Mouse (Mus musculus): ENCODE measurements around the gene Gabrd.
A peak's percentile ranks its signal among the peaks of the same experiment; 100 is the strongest.

Gabrd gene

DNA sequence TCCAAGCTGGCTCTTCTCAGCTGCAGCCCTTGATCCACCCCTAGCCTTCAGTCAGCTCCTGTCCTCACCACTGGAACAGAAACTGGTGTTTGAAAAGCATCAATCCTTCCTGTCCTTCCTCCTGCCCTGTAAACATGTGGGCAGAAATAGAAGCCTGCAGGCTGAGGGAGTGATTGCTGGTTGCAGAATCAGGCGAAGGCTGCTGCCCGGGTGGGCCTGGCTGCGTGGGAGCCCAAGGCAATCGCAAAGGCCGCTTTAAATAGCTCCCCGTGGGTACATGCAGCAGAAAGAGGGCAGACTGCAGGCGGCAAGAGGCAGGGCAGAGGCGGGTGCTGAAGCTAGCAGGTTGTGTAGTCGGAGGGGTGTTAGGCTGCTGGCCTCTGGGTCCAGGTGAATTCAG lies 15.2 kb downstream of the Gabrd start:
- no peak for DNase-seq (ENCODE audit: low spot score)

DNA sequence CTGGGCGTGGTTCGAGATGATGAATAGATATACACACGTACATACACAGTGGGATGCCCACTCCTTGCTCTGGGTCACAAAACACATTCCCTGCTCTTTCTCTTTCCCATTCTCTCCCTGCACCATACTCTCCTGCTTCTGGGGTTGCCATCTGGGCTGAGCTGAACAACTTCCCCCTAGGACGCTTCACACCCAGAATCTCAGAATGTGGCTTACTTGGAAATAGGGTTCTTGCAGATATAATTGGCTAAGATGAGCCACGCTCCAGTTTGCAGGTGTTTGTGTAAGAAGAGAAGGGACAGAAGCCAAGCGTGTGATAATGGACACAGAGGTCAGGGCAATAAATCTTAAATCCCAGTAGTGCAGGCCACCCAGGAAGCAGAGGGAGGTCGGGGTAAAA lies 15.9 kb downstream of the Gabrd start:
- DNase-seq (ENCODE audit: low spot score): no peak

DNA sequence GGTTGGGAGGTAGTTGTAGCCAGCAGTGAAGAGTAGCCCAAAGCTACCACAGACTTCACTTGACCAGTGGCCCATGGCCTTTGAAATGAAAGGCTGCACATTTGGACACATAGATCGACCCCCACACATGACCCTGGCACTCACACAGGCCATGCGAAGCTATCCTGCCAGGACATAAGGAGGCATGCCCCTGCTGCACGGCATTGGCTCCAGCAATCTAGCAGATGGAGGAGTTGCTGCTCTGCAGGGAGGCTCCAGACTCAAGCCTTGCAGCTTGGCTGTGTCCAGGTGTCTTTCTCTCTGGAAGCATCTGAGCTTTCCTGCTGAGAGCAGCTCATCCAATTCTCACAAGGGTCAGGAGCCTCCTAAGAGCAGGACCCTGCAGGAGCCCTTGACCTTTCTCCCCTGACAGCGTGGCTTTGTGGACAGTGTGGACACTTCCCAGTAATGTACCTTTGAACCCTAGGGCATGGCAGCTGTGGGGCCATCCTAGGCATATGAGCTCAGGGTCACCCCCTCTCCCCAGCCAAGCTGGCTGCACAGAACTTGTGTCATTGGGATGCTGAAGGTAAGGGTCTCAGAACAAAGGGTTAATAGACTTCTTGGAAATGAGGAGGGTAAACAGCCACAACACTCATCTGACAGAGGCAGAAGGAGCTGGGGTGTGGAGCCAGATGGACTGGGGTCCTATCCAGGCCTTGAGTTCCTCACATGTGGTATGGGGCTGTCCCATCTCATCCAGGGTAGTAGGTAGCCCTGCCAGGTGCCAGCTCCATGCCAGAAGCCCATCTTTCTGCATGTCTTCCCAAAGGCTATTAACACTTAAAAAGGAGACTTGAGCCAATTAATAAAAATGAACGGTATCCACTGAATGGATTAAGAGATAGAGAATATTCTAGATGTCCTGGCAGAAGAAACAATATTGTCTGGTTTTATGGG lies 25.8 kb downstream of the Gabrd start:
- no peak for DNase-seq (ENCODE audit: low spot score)

DNA sequence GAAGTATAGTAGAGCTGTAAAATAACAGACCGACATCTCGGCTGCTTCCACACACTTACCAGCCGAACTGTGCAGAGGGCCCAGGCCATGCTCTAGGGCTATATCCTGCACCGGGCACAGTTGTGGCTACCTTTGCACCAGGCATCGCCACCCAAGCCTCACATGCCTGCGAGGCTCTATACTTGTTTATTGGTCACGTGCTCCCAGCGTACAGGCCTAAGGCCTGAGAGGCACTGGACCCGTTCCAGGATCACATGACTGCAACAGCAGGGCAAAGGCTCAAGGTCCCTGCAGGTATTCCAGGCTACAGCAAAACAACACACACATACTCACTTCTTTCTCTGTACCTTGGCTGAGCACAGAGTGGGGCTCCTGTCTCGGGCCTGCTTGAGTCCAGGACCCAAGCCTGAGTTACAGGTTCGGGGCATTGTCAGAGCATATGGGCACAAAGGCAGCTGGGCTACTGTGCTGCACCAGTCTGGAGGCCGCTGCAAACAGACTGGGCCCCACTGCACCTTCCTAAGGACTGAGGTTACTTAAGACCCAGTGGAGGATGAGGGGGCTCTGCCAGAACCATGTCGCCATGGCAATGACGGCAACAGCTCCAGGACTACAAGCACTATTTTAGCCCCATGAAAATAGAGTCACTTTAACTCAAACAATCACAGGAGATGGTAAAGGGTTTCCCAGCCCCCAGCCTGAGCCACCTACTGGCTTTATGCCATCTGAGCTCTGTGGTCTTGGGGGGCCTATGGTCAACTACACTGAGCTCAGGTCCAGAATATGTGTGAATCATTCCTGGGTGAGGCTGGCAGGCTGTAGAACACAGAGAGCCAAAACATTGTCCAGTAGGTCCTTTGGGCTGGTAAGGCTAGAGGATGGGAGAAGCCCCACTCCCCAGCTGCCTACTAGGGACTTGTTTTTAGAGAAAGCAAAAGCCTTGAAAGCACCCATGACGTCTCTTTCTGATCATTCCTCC lies 26.9 kb downstream of the Gabrd start:
- DNase-seq (ENCODE audit: low spot score): no peak

DNA sequence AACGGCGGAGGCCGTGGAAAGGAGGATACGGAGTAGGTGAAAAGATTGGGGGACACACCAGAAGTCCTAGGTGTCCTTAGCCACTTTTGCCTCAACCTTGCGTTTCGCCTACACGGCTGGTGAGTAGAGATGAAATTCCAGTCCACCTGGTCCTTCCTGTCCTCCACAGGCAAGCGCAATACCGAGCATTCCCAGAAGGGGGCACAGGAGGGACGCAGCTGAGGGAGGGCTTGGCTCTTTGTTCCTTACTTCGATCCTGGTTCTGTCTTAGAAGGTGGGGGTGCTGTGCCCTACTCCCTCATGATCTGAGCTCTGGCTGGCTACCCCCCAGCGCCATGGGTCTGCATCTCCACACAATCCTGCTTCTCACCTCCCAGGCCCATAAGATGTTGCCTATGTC lies 29.2 kb downstream of the Gabrd start:
- DNase-seq (ENCODE audit: low spot score): peak; percentile 17

DNA sequence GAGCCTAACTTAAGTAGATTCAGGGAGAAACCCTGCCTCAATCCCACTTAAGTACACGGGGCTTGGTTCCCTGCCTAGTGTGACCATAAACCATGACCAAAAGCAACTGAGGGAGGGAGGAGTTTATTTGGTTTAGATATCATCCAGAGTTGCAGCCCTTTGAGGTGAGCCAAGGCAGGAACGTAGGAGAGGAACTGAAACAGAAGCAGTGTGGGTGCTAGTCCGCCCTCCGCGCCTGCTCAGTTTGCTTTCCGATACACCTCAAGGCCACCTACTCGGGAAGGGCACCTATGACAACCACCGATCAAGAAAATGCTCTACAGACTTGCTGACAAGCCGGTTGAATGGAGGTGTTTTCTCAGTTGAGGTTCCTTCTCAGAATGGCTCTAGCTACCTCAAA lies 30.2 kb downstream of the Gabrd start:
- DNase-seq (ENCODE audit: low spot score): no peak

DNA sequence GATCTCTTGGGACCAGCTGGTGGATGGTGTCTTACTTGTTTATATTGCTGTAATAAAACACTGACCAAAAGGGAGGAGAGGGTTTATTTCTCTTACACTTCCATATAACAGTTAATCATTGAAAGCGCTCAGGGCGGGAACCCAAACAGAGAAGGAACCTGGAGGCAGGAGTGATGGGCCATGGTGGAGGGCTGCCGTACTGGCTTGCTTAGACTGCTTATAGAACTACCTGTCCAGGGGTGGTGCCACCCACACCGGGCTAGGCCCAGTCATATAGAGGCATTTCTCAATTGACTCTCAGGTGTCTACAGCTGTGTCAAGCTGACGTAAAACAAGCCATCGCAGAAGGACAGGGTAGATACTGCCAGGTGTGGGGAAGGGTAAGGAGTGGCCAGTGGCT lies 31.1 kb downstream of the Gabrd start:
- no peak for DNase-seq (ENCODE audit: low spot score)

DNA sequence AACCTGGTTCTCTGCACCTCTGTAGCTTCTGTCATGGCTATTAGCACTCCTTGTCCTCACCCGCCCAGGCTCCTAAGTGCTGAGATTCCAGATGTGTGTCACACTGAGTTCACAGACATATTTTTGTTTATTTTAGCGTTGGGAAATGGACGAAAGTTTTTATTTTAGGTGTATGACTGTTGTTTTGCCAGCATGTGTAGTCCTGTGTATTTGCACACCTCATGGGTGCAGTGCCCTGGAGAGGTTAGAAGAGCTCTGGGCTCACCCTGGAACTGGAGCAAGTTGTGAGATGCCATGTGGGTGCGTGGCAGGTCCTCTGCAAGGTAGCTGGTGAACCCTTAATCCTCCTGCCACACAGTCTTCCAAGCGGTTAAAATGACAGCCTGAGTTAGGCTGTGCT lies 35.5 kb downstream of the Gabrd start:
- DNase-seq (ENCODE audit: low spot score): no peak

DNA sequence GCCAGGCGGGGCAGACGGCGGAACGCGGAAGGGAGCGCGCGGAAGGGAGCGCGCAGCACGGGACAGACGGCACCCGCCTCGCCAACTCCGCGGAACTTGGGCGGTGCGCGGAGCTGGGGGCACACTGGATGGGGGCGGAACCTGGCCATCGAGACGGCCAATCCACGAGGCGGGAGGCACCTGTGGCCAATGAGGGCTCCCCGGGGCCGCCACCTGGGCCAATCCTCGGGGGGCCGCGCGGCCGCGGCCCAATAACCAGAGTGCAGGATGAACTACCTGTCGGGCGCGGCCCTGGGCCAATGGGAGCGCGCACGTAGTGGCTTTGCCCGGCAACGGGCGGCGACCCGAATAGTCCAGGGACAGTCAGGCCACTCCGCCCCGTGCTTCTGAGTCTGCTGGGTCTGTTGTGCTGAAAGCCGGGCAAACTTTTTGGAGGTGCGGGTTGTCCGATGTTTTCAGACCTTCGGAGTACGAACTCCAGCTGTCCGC lies 36.6 kb downstream of the Gabrd start, which contains the start of gene Prkcz:
Gene Prkcz, minus strand, starts transcription at position 59 of the 489 bp plus-strand sequence.
- DNase-seq (ENCODE audit: low spot score): peak; percentile 40

DNA sequence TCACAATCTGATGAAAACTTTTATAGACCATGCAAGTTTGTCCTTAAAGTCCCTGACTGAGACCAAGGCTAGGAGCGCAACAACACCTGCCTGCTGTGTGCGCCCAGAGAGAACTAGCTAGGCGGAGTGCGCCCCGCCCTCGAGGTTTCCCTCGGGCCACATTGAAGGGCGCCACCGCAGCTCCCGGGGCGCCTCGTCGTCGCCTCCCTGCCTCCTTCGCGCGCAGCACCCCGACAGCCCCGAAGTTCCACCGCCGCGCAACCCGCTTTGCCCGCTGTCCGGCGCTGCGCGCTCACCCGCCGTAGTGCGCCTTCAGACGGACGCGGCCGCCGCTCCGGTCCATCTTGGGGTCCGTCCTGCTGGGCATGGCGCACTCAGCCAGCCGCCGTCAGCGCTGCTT lies 37.1 kb downstream of the Gabrd start:
- no peak for DNase-seq (ENCODE audit: low spot score)

DNA sequence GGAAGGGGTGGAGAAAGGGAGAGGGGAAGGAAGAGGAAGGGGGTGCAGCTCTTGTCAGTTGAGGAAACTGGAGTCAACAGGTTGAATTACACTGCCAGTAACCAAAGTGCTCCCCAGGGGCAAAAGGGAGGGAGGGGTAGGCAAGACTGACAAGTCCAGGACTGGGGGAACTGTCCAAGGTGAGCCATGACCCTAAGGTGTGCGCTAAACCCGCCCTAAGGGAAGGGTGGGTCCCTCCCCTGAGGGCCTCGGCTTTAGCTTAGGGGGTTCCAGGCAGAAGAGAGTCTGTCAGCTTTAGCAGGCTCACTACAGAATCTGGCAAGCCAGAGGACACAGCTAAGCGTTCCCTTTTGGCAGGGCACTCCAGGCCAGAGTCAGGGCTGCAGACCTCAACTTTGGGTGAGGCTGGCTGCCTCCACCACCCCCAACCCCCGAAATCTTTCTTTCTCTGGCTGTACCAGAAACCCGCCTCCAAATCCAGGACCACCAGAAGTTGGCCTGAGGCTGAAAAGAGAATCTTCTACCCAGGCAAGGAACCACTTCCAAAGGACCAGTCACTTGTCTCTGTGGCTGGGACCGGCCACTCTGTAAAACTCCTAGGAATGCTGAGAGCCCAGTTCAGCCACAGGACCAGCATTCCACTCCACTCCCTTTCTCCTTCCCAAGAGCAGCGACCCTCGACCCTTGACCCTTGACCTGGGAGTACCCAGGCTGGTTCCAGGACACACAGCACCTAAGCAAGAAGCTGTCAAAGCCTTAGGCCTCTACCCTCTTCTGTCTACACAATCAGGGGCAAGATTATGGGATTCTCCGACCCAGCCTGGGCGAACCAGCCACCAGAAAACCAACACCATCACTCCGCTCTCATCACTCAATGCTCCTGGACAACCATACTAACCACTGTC lies 38.1 kb downstream of the Gabrd start:
- no peak for DNase-seq (ENCODE audit: low spot score)

DNA sequence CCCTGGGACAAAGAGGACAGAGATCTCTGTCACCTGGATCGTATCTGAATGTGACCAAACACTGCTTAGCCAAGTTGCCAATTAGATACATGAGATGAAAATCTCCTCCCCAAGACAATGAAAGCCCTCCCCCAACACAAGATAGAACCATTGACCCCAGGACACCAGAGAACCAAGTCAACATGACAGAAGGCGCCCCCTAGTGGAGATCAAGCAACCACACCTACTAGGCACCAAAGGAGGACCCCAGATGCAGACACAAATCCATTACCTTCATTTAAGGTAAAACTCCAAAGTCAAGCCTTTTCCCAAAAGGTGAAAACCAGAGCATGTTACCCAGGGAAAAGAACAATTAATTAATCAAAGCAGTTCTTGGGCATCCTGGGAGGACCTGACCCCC lies 40.3 kb downstream of the Gabrd start:
- DNase-seq (ENCODE audit: low spot score): no peak

DNA sequence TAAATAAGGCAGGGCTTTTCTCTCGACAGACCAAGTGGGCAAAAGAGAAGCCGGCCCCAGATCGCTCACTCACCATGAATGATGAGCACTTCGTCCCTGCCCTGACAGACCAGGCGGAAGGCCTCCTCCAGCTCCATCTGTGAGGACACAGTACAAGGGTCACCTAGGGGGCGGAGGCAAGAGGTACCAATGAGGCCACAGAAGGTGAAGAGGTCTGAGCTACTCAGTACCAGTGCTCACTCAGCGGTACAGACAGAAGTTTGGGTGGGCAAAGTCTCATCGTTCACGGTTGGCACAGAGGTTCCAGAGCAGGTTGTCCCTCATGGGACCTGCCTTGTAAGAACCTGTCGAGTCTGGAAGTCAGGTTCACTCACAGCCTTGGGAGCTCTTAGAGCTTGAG lies 41.6 kb downstream of the Gabrd start:
- DNase-seq (ENCODE audit: low spot score): no peak

DNA sequence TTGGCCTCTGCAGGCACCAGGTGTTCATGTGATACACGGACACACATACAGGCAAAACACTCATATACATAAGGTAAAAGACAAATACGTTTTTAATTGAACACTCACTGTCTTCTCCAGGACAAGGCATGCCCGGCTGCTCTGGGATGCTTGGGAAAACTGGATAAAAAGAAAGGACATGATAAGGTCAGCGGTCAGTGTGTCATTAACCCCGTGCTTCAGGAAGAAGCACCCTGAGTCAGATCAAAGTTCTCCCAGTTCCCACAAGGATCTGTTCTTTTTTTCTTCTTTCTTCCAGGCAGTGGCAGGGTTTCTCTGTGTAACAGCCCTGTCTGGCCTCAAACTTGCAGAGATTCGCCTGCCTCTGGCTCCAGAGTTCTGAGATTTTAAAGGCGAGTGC lies 43.4 kb downstream of the Gabrd start:
- DNase-seq (ENCODE audit: low spot score): no peak

DNA sequence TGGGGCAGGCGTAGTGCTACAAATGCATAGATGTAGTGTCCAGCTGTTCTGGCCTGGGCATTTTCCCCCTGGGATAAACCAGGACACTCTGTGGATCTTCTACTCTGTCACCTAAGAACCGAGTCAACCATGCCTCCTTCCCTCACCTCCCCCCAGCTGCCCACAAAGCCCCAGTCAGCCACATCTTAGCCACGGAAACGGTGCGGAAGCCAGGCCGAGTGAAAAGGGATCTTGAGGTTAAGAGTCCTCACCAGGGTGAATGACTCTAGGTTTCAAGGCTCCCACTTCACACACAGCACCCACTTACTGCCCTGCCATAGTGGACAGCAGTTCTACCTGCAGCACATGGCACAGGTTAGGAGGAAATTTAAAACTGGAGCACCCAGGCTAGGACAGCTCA lies 43.9 kb downstream of the Gabrd start:
- DNase-seq (ENCODE audit: low spot score): no peak

DNA sequence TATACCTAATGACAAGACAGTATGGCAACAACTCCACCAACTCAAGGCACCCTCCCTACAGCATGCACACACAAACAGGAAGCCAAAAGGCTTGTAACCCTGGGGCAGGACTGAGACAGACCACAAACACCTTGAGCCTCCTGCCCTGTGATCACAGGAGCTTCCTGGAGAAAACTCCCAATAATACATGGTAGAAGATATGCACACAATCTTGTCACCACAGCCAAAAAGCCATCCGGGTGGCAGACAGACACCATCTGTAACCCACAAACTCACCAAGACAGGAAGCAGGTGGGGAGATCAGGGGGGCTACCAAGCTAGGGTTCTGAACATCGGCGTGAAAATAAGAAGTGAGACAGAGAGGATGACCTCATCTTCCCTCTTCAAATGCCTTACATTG lies 45.3 kb downstream of the Gabrd start:
- no peak for DNase-seq (ENCODE audit: low spot score)

DNA sequence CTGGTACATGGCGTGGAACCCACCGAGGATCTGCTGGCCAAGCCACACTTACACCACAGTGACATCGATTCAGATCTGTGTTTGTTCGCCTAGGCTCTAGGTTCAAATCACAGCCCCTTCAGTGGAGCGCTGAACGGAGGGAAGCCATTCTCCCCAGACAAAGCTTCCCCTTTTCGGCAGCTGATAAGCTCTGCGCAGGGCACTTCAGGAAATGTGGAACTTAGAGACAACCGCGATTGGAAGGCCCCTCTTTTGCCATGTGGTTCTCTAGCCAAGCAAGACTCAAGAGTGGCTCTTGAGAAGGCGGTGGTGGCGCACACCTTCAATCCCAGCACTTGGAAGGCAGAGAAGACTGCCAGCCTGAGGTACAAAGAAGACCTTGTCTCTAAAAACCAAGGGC lies 51.6 kb downstream of the Gabrd start:
- DNase-seq (ENCODE audit: low spot score): no peak

DNA sequence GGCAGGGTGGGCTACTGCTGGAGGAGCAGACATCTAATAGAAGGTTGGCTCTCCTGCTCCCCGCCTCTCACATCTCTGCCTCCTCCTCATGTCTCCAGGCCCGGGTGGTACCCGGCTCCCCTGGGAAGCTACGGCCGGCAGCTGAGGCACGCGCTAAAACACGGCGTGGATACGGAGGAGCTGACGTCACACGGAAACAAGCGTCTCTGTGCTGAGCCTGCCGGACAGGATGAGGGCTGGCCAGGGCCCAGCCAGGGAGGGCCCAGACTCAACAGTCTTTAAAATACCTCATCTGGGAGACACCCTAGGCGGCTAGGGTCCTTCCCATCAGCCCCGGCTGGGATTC lies 52.3 kb downstream of the Gabrd start:
- DNase-seq (ENCODE audit: low spot score): no peak

DNA sequence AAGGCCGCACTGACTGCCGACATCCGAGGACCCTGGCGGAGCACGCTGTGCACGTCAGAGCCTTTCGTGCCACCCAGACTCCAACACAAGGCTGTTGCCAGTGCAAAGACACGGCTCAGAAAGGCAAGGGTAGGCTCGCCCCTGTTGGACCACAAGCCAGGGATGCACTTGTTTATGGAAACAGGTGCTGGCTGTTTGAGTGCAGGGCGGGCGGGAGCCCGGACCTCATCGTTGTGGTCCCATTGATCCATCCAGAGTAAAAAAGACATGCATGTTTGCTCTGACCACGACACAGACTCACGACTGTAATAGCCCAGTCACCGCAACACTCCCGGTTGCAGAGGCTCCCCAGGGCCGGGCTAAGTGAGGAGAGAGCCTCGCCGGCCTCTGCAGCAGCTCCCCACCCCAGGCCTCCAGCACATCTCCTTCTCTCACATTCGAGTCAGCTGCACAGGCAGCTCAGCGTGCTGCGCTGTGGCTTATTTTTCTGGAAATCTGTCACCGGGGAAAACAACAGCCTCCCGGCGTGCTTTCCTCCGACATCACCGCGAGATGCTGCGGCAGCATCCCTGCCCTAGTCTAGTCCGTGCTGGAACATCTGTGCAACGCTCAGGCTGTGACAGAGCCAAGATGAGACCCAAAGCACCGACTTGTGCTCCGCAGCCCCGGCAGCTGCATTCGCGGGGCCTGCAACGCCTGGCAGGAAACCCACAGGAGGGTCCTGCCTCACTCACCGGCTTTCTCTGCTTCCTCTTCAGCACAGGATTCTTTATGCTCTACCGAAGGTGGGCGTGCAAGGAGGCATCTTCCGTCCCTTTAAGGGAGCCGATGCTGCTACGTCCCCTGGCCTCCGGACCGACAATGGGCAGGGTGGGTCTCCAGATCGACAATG lies 53.0 kb downstream of the Gabrd start:
- DNase-seq (ENCODE audit: low spot score): no peak

DNA sequence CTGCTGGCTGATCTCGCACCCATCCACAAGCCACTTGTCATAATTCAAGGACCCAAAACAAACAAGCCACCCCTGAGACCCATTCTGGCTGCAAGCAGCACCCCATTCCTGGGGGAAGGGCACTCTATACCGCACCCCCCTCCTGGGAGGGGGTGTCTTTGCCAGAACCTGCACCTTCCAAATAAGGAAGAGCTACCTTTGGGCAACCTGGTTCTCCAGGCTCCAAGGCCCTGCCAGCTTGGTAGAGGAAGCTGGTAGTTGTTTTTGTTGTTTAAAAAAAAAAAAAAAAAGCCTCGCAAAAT lies 53.7 kb downstream of the Gabrd start:
- no peak for DNase-seq (ENCODE audit: low spot score)

Data from spleen, adult 12 weeks (tissue).